Mouse (Mus musculus) heart, embryonic 11.5 days (tissue): ENCODE measurements around the gene Cd207. TPM values are rescaled to one million over a fixed set of nuclear protein-coding genes. Genes with fewer than 3 reads are reported as not detected.
A peak's percentile ranks its signal among the peaks of the same experiment; 100 is the strongest.

Experiments
- ATAC-seq: fragments of 200-750 bp; cut with Nextera tagmentation; replicated peaks from 2 replicates; pipeline ENCODE4 v1.8.0; 2017; ENCODE audit warnings: moderate library complexity; ENCODE audit not compliant: insufficient number of reproducible peaks, low FRiP score, low TSS enrichment
- H3K27ac ChIP-seq: fragments of 300-500 bp; sonication (generic); 2 replicates; pipeline ENCODE4 v1.5.1; 2014; ENCODE audit warnings: mild to moderate bottlenecking, low read depth, low read length
- H3K27me3 ChIP-seq: fragments of 300-500 bp; sonication (generic); 2 replicates; pipeline ENCODE4 v1.6.1; 2014; ENCODE audit warnings: mild to moderate bottlenecking, low read length, mixed read lengths; ENCODE audit not compliant: control insufficient read depth, insufficient read depth
- H3K36me3 ChIP-seq: fragments of 300-500 bp; sonication (generic); 2 replicates; pipeline ENCODE4 v1.6.1; 2014; ENCODE audit warnings: mild to moderate bottlenecking, low read length, moderate library complexity, mixed read lengths; ENCODE audit not compliant: control insufficient read depth, insufficient read depth
- H3K4me1 ChIP-seq: fragments of 300-500 bp; sonication (generic); 2 replicates; pipeline ENCODE4 v1.6.1; 2014; ENCODE audit warnings: low read length; ENCODE audit not compliant: control insufficient read depth, insufficient read depth
- H3K4me2 ChIP-seq: fragments of 300-500 bp; sonication (generic); 2 replicates; pipeline ENCODE4 v1.6.1; 2014; ENCODE audit warnings: mild to moderate bottlenecking, moderate library complexity
- H3K4me3 ChIP-seq: fragments of 300-500 bp; sonication (generic); 2 replicates; pipeline ENCODE4 v1.5.1; 2014; ENCODE audit warnings: low read depth, low read length
- H3K9ac ChIP-seq: fragments of 300-500 bp; sonication (generic); 2 replicates; pipeline ENCODE4 v1.6.1; 2014; ENCODE audit warnings: mild to moderate bottlenecking, low read depth, low read length, moderate library complexity
- H3K9me3 ChIP-seq: fragments of 300-500 bp; sonication (generic); replicated peaks from 2 replicates; pipeline ENCODE4 v1.6.1; 2016; ENCODE audit warnings: low read length; ENCODE audit not compliant: control insufficient read depth
- whole genome bisulfite sequencing: fragments of 180-500 bp; shearing (Covaris S2); extraction: QIAGEN DNeasy Blood & Tissue Kit; methylation state at CpG from one replicate; pipeline ENCODE4 v1.1.7; 2014; ENCODE audit not compliant: insufficient replicate concordance; 5-methylcytosine and 5-hydroxymethylcytosine counted together
- polyA plus RNA-seq: library from polyadenylated mRNA; unstranded; fragments of >200 nt; fragmentation: Nextera tagmentation; extraction: Ambion mirVana; gene quantifications from 2 replicates; pipeline ENCODE4 v1.2.1, GENCODE M21; 2014

The Cd207 gene
- polyA plus RNA-seq, 1 experiment from 2014 or later, result not detected

- Histone ChIP-seq H3K36me3 (no peaks in the 10 kb centered on the region), H3K27ac (no peak overlapping the region), H3K4me1 (peaks cover 5% of the 10 kb centered on the region; the same call in 1 of the 2 replicates), H3K4me3 (no peak overlapping the region), H3K9me3 (no peaks in the 10 kb centered on the region), H3K9ac (no peak overlapping the region), H3K27me3 (peaks cover 93% of the 10 kb centered on the region), H3K4me2 (no peak overlapping the region)
- ATAC-seq, result no peak
- WGBS, result 1% methylated on average over 27 of the region's 27 CpGs
Measured at GRCm38 (mm10) chr6:83703000-83703721, 25.5 kb upstream of the Cd207 start.

DNA sequence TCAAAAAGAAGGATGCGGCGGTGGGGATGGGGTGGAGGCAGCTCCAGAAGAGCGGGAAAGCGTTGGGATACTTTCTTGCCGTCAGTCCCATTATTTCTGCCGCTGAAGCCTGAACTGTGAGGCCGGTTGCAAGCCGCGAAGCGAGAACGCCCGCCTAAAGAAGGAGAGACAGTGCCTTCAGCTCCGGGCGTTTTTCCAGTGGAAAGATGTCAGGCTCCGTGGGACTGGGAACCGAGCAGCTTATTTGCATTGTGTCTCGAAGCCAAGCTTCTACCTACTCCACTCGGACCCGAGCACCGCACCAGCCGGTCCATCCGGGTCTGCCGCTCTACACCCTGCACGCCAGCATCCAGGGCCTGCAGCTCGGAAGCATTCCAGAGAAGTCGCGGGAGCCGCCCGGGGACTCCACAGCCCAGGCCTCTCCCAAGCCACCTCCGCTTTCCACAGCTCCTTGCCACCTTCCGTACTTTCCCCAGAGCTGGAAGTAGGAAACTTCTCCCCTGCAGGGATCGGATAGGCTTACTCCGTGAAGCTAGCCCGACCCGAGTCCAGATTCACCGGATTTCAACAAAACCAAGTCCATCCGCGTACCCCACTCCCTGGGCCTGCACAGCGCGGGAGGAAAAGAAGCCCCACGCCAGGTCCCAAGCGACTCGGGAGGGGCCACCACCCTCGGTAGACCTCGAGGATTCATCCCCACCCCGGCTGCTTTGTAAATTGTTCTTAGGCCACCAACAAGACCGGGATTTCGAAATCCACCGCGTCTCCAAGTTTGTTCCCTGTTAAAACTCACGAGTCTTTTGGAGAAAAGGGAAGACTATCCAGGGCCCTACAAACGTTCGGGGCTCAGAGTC lies 24.7 kb upstream of the Cd207 start:
- Histone ChIP-seq H3K9ac (no peak overlapping the region), H3K4me2 (peak overlapping the region; percentile 44), H3K36me3 (no peaks in the 10 kb centered on the region), H3K27ac (no peak overlapping the region), H3K27me3 (peaks cover 93% of the 10 kb centered on the region), H3K4me1 (peaks cover 5% of the 10 kb centered on the region; the same call in 1 of the 2 replicates), H3K4me3 (peak overlapping the region; percentile 18), H3K9me3 (no peaks in the 10 kb centered on the region)
- ATAC-seq, result 0 out of 2 replicates have a peak, but pooled peaks have one; percentile 26
- under 1% methylated on average over 53 of the region's 53 CpGs for WGBS

- H3K27ac ChIP-seq, result no peak overlapping the region
- WGBS, result 0% methylated on average over 11 of the region's 11 CpGs
- no peaks in the 10 kb centered on the region for H3K36me3 ChIP-seq
- H3K4me2 ChIP-seq, result no peak overlapping the region
- no peak for ATAC-seq
- H3K4me1 ChIP-seq, result peaks cover 5% of the 10 kb centered on the region; the same call in 1 of the 2 replicates
- peaks cover 93% of the 10 kb centered on the region for H3K27me3 ChIP-seq
- H3K9me3 ChIP-seq, result no peaks in the 10 kb centered on the region
- H3K9ac ChIP-seq, result no peak overlapping the region
- H3K4me3 ChIP-seq, result no peak overlapping the region
Measured at GRCm38 (mm10) chr6:83701001-83701400, 23.3 kb upstream of the Cd207 start.

- Histone ChIP-seq H3K27ac (no peak overlapping the region), H3K27me3 (peaks cover 93% of the 10 kb centered on the region), H3K4me2 (no peak overlapping the region), H3K36me3 (no peaks in the 10 kb centered on the region), H3K9me3 (no peaks in the 10 kb centered on the region), H3K4me3 (no peak overlapping the region), H3K4me1 (peaks cover 5% of the 10 kb centered on the region; the same call in 1 of the 2 replicates), H3K9ac (no peak overlapping the region)
- ATAC-seq, result no peak
- WGBS, result 3% methylated on average over 5 of the region's 5 CpGs
Measured at GRCm38 (mm10) chr6:83699971-83700370, 22.3 kb upstream of the Cd207 start.

DNA sequence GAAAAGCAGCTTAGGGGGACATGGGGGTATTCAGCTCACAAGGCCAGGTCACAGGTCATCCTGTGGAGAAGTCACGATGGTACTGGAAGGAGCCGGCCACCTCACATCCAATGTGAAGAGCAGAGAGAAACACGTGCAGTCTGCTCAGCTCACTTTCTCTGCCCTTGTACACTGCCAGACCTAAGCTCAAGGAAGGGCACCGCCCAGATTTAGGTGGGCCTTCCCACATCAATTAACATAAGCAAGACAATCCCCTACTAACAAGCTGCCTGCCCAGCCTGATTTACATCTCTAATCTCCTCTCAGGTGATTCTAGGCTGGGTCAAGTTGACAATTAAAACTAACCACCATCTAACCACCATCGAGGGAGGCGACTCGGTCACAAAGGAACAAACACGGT lies 20.3 kb upstream of the Cd207 start:
- Histone ChIP-seq H3K4me2 (no peak overlapping the region), H3K9ac (no peak overlapping the region), H3K27me3 (peaks cover 94% of the 10 kb centered on the region), H3K27ac (no peak overlapping the region), H3K4me1 (peaks cover 5% of the 10 kb centered on the region; the same call in 1 of the 2 replicates), H3K9me3 (no peaks in the 10 kb centered on the region), H3K4me3 (no peak overlapping the region), H3K36me3 (no peaks in the 10 kb centered on the region)
- no peak for ATAC-seq
- 4% methylated on average over 8 of the region's 8 CpGs for WGBS

GRCm38 (mm10) chr6:83696684-83697083 lies 19.0 kb upstream of the Cd207 start:
- whole genome bisulfite sequencing, result 2% methylated on average over 7 of the region's 7 CpGs
- H3K4me2 ChIP-seq, result no peak overlapping the region
- no peaks in the 10 kb centered on the region for H3K36me3 ChIP-seq
- no peak overlapping the region for H3K27ac ChIP-seq
- no peaks in the 10 kb centered on the region for H3K9me3 ChIP-seq
- H3K9ac ChIP-seq, result no peak overlapping the region
- peaks cover 94% of the 10 kb centered on the region for H3K27me3 ChIP-seq
- no peak overlapping the region for H3K4me3 ChIP-seq
- H3K4me1 ChIP-seq, result no peaks in the 10 kb centered on the region
- no peak for ATAC-seq

GRCm38 (mm10) chr6:83695731-83696130 lies 18.1 kb upstream of the Cd207 start:
- 3% methylated on average over 3 of the region's 3 CpGs for WGBS
- Histone ChIP-seq H3K27ac (no peak overlapping the region), H3K9ac (no peak overlapping the region), H3K27me3 (peaks cover 95% of the 10 kb centered on the region), H3K9me3 (no peaks in the 10 kb centered on the region), H3K4me3 (no peak overlapping the region), H3K4me2 (no peak overlapping the region), H3K4me1 (no peaks in the 10 kb centered on the region), H3K36me3 (no peaks in the 10 kb centered on the region)
- no peak for ATAC-seq

DNA sequence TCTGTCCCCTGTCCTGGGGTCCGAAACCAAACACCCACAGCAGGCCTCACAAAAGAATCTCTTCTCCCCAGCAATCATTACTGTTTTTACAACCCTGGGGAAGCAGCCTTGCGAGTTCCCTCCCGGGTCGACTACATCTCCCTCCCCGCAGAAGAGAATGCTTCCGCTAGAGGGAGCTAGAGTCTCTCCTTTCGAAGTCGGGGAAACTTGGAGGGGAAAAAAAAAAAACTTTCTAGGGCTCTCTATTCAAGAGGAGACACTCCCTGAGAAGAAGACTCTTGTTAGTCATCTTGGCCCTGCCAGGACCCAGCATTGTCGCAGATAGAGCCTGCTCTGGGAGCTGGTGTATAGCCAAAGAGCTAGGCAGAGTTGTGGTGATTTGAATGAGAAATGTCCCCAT lies 16.2 kb upstream of the Cd207 start:
- Histone ChIP-seq H3K27me3 (peaks cover 93% of the 10 kb centered on the region), H3K4me3 (no peak overlapping the region), H3K4me1 (no peaks in the 10 kb centered on the region), H3K9me3 (no peaks in the 10 kb centered on the region), H3K27ac (no peak overlapping the region), H3K4me2 (no peak overlapping the region), H3K9ac (no peak overlapping the region), H3K36me3 (no peaks in the 10 kb centered on the region)
- under 1% methylated on average over 9 of the region's 9 CpGs for WGBS
- ATAC-seq, result no peak
